Mouse (Mus musculus): ENCODE data around the gene Lkaaear1. TPM values are rescaled to one million over a fixed set of nuclear protein-coding genes. Genes with fewer than 3 reads are reported as not detected.

The Lkaaear1 gene
- total and polyA plus RNA-seq, 2 experiments, result not detected

DNA sequence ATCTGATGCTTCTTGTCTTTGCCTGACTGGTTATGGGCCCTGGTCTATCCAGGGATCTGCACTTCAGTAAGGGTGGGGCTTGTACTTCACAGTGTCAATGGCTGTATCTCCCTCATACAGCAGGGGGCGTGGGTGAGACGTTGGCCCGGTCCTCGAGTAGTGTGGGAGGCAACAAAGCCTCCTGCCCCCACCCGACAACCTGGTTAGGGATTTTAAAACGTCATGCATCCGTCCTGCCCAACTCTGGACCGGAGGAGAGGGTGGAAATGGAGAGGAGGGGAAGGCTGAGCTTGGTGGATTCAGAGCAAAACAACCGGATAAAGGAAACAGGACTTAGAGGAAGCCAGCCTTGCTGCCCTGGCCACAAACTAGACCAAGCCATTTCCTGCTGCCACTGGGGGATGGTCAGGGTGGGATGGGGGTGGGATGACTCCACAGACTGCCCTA is 38.6 kb downstream of the Lkaaear1 start:
- 21% methylated on average over 9 of the region's 9 CpGs for WGBS
- Histone ChIP-seq H3K79me2 (ENCODE audit: control insufficient read depth, insufficient read depth, low read length) (no peaks in the 10 kb centered on the region), H3K27ac (replicated peaks; ENCODE audit: insufficient read depth, low read depth, low read length) (no peak overlapping the region), H3K4me3 (ENCODE audit: insufficient read depth, low read depth, low read length) (no peak overlapping the region), H3K36me3 (ENCODE audit: control insufficient read depth, insufficient read depth, low read length) (peaks cover 22% of the 10 kb centered on the region; the same call in 1 of the 2 replicates), H3K4me1 (ENCODE audit: control insufficient read depth, insufficient read depth, low read length) (no peaks in the 10 kb centered on the region), H3K27me3 (ENCODE audit: control insufficient read depth, insufficient read depth, low read length) (no peaks in the 10 kb centered on the region), H3K9ac (ENCODE audit: low read depth, low read length) (no peak overlapping the region)
- TF ChIP-seq POLR2A (IDR thresholded peaks at IDR 0.05; ENCODE audit: extremely low read depth, insufficient read depth, low read length), result no peak
- TF ChIP-seq CTCF (IDR thresholded peaks at IDR 0.05; ENCODE audit: low read depth, low read length), result peak; percentile 96
- peak; percentile 35 for DNase-seq (ENCODE audit: extremely low read depth, low read depth, low spot score)

DNA sequence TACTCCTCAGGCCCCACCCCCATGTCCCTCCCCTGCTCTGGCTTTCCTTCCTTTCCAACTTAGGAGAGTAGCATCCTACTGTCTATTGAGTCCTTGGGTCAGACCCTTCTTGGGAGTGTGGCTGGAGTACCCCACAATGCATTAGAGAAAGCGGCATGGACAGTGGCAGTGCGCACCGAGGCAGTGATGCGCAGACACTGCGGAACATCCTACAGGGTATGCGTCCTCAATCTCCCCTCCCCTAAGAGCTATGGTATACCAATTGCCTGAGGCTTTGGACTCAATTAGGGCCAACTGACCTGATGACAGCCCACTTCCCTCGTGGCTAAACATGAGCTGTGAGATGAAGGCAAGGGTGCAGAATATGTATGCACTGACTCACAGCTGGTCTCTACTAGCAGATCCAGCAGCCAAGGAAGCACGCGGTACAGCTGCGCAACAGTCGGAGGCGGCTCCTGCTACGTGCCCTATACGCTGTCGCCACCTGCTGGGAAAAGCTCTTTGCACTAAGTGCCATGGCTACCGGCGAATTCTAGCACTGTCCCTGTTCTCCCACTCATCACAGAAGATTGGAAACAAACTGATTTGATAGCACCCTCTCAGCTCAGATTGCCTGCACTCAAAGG is 39.2 kb downstream of the Lkaaear1 start:
- DNase-seq (ENCODE audit: extremely low read depth, low read depth, low spot score), result peak; percentile 33
- TF ChIP-seq CTCF (IDR thresholded peaks at IDR 0.05; ENCODE audit: low read depth, low read length) (peak; percentile 78), POLR2A (IDR thresholded peaks at IDR 0.05; ENCODE audit: extremely low read depth, insufficient read depth, low read length) (no peak)
- no peak overlapping the region for H3K9ac ChIP-seq (ENCODE audit: low read depth, low read length)
- H3K4me1 ChIP-seq (ENCODE audit: control insufficient read depth, insufficient read depth, low read length), result no peaks in the 10 kb centered on the region
- peaks cover 26% of the 10 kb centered on the region for H3K36me3 ChIP-seq (ENCODE audit: control insufficient read depth, insufficient read depth, low read length)
- WGBS, result 45% methylated on average over 17 of the region's 17 CpGs
- no peak overlapping the region for H3K4me3 ChIP-seq (ENCODE audit: insufficient read depth, low read depth, low read length)
- H3K27ac ChIP-seq (replicated peaks; ENCODE audit: insufficient read depth, low read depth, low read length), result no peak overlapping the region
- H3K27me3 ChIP-seq (ENCODE audit: control insufficient read depth, insufficient read depth, low read length), result no peaks in the 10 kb centered on the region
- no peaks in the 10 kb centered on the region for H3K79me2 ChIP-seq (ENCODE audit: control insufficient read depth, insufficient read depth, low read length)

DNA sequence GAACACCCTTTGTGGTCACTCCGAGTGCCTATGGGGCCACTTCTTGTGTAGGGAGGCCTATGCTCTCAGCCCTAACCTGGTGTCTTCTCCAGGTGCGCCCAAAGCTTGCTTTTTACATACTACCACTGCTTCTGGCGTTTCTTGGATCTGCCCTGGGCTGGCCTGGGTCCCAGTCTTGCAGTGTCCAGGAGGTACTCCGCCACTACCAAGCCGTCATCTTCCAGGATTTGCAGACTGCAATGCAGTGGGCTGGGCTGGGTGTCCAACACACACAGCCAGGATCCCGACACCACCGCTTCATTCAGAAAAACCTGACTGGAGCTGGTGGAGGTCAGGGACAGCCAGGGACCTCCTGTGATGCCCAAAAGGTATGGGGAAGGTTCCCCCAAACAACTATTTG is 39.7 kb downstream of the Lkaaear1 start:
- Histone ChIP-seq H3K79me2 (ENCODE audit: control insufficient read depth, insufficient read depth, low read length) (no peaks in the 10 kb centered on the region), H3K27me3 (ENCODE audit: control insufficient read depth, insufficient read depth, low read length) (no peaks in the 10 kb centered on the region), H3K36me3 (ENCODE audit: control insufficient read depth, insufficient read depth, low read length) (peaks cover 31% of the 10 kb centered on the region), H3K9ac (ENCODE audit: low read depth, low read length) (no peak overlapping the region), H3K4me3 (ENCODE audit: insufficient read depth, low read depth, low read length) (no peak overlapping the region), H3K27ac (replicated peaks; ENCODE audit: insufficient read depth, low read depth, low read length) (no peak overlapping the region), H3K4me1 (ENCODE audit: control insufficient read depth, insufficient read depth, low read length) (no peaks in the 10 kb centered on the region)
- TF ChIP-seq CTCF (IDR thresholded peaks at IDR 0.05; ENCODE audit: low read depth, low read length), result no peak
- DNase-seq (ENCODE audit: extremely low read depth, low read depth, low spot score), result no peak
- 88% methylated on average over 7 of the region's 7 CpGs for WGBS

DNA sequence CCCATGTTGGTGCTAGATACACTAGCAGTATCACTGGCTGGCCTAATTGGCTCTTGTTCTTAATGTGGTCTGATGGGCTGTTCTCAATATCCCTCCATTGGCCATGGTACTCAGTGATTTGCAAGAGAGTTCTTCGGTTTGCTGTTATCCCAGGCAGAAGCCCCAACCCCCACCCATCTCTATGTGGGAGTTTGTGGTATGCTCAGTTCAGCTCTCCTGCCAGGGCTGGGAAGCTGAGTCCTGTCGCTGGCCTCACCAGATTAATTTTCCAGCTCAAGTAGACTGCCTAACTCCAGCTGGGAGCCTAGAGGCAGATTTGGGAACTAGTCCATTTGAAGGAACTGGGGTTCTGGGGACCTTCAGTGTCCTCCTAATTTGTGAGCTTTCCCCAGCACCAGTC is 40.8 kb downstream of the Lkaaear1 start:
- WGBS, result 91% methylated on average over 2 of the region's 2 CpGs
- Histone ChIP-seq H3K4me1 (ENCODE audit: control insufficient read depth, insufficient read depth, low read length) (no peaks in the 10 kb centered on the region), H3K27me3 (ENCODE audit: control insufficient read depth, insufficient read depth, low read length) (no peaks in the 10 kb centered on the region), H3K27ac (replicated peaks; ENCODE audit: insufficient read depth, low read depth, low read length) (no peak overlapping the region), H3K4me3 (ENCODE audit: insufficient read depth, low read depth, low read length) (no peak overlapping the region), H3K9ac (ENCODE audit: low read depth, low read length) (no peak overlapping the region), H3K36me3 (ENCODE audit: control insufficient read depth, insufficient read depth, low read length) (peaks cover 42% of the 10 kb centered on the region), H3K79me2 (ENCODE audit: control insufficient read depth, insufficient read depth, low read length) (no peaks in the 10 kb centered on the region)
- DNase-seq (ENCODE audit: extremely low read depth, low read depth, low spot score), result no peak
- TF ChIP-seq CTCF (IDR thresholded peaks at IDR 0.05; ENCODE audit: low read depth, low read length), result no peak
- no peak for TF ChIP-seq POLR2A (IDR thresholded peaks at IDR 0.05; ENCODE audit: extremely low read depth, insufficient read depth, low read length)

DNA sequence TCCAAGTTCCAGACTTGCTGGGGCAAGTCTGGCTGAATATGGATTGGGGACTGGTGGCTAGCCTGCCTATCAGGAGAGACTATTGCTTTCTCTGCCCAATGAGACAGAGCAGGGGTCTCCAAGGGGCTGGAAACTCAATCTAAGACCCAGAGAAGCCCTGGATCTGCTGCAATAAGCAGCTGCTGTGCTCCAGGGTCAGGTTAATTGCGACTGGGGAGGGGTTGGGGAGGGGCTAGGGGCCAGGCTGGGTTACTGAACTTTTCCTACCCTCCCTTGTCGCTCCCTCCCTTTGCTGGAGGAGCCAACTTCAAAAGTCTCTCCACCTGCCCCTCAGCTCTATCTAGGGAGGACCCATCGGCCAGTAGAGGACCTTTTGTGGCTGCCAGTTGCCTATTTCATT is 41.5 kb downstream of the Lkaaear1 start, which contains the start of gene Gm29797:
Gene Gm29797 (plus strand): TSS at position 301 of the 400 bp plus-strand sequence.
- Histone ChIP-seq H3K9ac (ENCODE audit: low read depth, low read length) (no peak within 1 kb of the TSS), H3K79me2 (ENCODE audit: control insufficient read depth, insufficient read depth, low read length) (no peaks in the 10 kb centered on the region), H3K4me1 (ENCODE audit: control insufficient read depth, insufficient read depth, low read length) (no peaks in the 10 kb centered on the region), H3K27me3 (ENCODE audit: control insufficient read depth, insufficient read depth, low read length) (no peaks in the 10 kb centered on the region), H3K36me3 (ENCODE audit: control insufficient read depth, insufficient read depth, low read length) (peaks cover 47% of the 10 kb centered on the region), H3K4me3 (ENCODE audit: insufficient read depth, low read depth, low read length) (no peak within 1 kb of the TSS), H3K27ac (replicated peaks; ENCODE audit: insufficient read depth, low read depth, low read length) (no peak within 1 kb of the TSS)
- TF ChIP-seq POLR2A (IDR thresholded peaks at IDR 0.05; ENCODE audit: extremely low read depth, insufficient read depth, low read length), result no peak
- 85% methylated on average over 3 of the region's 3 CpGs for WGBS
- DNase-seq (ENCODE audit: extremely low read depth, low read depth, low spot score), result no peak

DNA sequence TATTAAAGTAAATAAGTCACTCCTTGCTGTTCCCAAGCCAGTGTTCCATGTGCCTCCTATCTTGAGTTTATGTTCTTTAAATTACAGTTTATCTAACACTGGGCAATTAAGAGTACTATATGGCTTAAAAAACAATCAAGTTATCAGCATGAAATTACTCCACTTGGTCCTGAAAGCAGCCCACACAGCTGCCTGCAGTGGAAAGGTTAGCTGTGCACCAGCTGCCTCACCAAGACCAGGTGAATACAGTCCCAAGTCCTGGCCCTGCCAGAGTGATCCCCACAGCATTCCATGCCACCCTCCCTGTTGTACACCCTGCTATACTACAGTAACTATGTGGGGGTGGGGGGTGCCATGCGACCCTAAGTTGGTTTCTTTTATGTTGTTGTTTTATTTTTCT is 44.7 kb downstream of the Lkaaear1 start:
- Histone ChIP-seq H3K4me3 (ENCODE audit: insufficient read depth, low read depth, low read length) (no peak overlapping the region), H3K27me3 (ENCODE audit: control insufficient read depth, insufficient read depth, low read length) (no peaks in the 10 kb centered on the region), H3K9ac (ENCODE audit: low read depth, low read length) (no peak overlapping the region), H3K4me1 (ENCODE audit: control insufficient read depth, insufficient read depth, low read length) (no peaks in the 10 kb centered on the region), H3K27ac (replicated peaks; ENCODE audit: insufficient read depth, low read depth, low read length) (no peak overlapping the region), H3K36me3 (ENCODE audit: control insufficient read depth, insufficient read depth, low read length) (peaks cover 70% of the 10 kb centered on the region), H3K79me2 (ENCODE audit: control insufficient read depth, insufficient read depth, low read length) (no peaks in the 10 kb centered on the region)
- 77% methylated on average over 1 of the region's 1 CpGs for WGBS
- no peak for TF ChIP-seq CTCF (IDR thresholded peaks at IDR 0.05; ENCODE audit: low read depth, low read length)
- no peak for TF ChIP-seq POLR2A (IDR thresholded peaks at IDR 0.05; ENCODE audit: extremely low read depth, insufficient read depth, low read length)
- DNase-seq (ENCODE audit: extremely low read depth, low read depth, low spot score), result no peak
